Mouse (Mus musculus) layer of hippocampus, adult 9-11 months (tissue): Measurements from ENCODE around the gene Nanog.
A peak's percentile ranks its signal among the peaks of the same experiment; 100 is the strongest.
"Not testable (repeated sequence)": the region's sequence is repeated elsewhere in the genome, so short reads cannot be mapped to it uniquely, and the experiment has no call there.

Experiments used
- DNase-seq: peaks from one replicate; pipeline ENCODE4 v3.0.0; 2022

Nanog gene

GRCm38 (mm10) chr6:122703706-122704105 is 3.6 kb upstream of the Nanog start:
- DNase-seq = no peak

- no peak for DNase-seq
Measured at GRCm38 (mm10) chr6:122706337-122706840, 900 bp upstream of the Nanog start.

- DNase-seq = no peak
Measured at GRCm38 (mm10) chr6:122708826-122709225, 1.5 kb downstream of the Nanog start.

- no peak for DNase-seq
Measured at GRCm38 (mm10) chr6:122711455-122711854, 4.2 kb downstream of the Nanog start.

- not testable (repeated sequence) for DNase-seq
Measured at GRCm38 (mm10) chr6:122713116-122713515, 5.8 kb downstream of the Nanog start.

GRCm38 (mm10) chr6:122714707-122715365 is 7.5 kb downstream of the Nanog start:
- DNase-seq = no peak

GRCm38 (mm10) chr6:122715886-122716285 is 8.6 kb downstream of the Nanog start:
- no peak for DNase-seq

GRCm38 (mm10) chr6:122718224-122718623 is 10.9 kb downstream of the Nanog start:
- DNase-seq = not testable (repeated sequence)

- DNase-seq = peak; percentile 48
Measured at GRCm38 (mm10) chr6:122719942-122720341, 12.7 kb downstream of the Nanog start.

GRCm38 (mm10) chr6:122739952-122740351 is 32.7 kb downstream of the Nanog start:
- DNase-seq = peak; percentile 65

- DNase-seq = no peak
Measured at GRCm38 (mm10) chr6:122741460-122742227, 34.4 kb downstream of the Nanog start.

GRCm38 (mm10) chr6:122742228-122742899 is 35.1 kb downstream of the Nanog start:
- DNase-seq = peak; percentile 51

GRCm38 (mm10) chr6:122743353-122743752 is 36.1 kb downstream of the Nanog start:
- no peak for DNase-seq

GRCm38 (mm10) chr6:122744505-122745249 is 37.4 kb downstream of the Nanog start:
- no peak for DNase-seq

- no peak for DNase-seq
Measured at GRCm38 (mm10) chr6:122750579-122750978, 43.3 kb downstream of the Nanog start.

GRCm38 (mm10) chr6:122755913-122756312 is 48.6 kb downstream of the Nanog start:
- no peak for DNase-seq

- peak; percentile 29 for DNase-seq
Measured at GRCm38 (mm10) chr6:122758732-122759131, 51.4 kb downstream of the Nanog start.

GRCm38 (mm10) chr6:122761011-122761599 is 53.8 kb downstream of the Nanog start:
- peak; percentile 89 for DNase-seq

- DNase-seq = no peak
Measured at GRCm38 (mm10) chr6:122761901-122762300, 54.6 kb downstream of the Nanog start.

- DNase-seq = no peak
Measured at GRCm38 (mm10) chr6:122762480-122762879, 55.2 kb downstream of the Nanog start.

- DNase-seq = no peak
Measured at GRCm38 (mm10) chr6:122762952-122763700, 55.8 kb downstream of the Nanog start.
